Mouse (Mus musculus) frontal cortex, postnatal 36 days (tissue): Measurements from ENCODE around the gene Olfr70.

Experiments
- DNase-seq, 2 experiments: peaks; one replicate each; pipeline ENCODE4 v3.0.0; 2022; ENCODE audit warnings: low spot score in 2 of 2

The Olfr70 gene

DNA sequence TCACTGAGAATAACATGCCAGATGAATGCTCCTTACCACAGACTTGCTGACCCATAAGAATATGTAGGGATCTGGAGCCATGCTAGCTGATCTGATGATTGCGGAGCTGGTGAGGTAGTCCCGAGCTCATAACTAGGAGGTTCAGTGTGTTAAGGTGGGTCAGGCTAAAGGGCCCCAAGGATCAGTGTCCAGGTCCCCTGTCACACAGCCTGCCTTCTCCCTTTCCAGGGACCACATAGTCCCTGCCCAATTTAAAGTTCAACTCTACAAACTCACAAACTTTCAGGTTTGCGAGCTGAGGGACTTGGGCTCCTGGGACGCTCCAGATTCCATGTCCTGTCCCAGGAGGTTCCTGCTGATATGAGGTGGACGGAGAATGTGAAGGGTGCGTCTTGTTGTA is at the start of gene Olfr70:
Gene Olfr70, minus strand, starts transcription at position 101 of the 400 bp plus-strand sequence.
- no peak for DNase-seq

- DNase-seq = peak in 1 of 2 experiments; percentile 45
Measured at GRCm38 (mm10) chr4:43745187-43745586, 44.6 kb upstream of the Olfr70 start.

GRCm38 (mm10) chr4:43743099-43743498 is 42.5 kb upstream of the Olfr70 start:
- DNase-seq = no peak

DNA sequence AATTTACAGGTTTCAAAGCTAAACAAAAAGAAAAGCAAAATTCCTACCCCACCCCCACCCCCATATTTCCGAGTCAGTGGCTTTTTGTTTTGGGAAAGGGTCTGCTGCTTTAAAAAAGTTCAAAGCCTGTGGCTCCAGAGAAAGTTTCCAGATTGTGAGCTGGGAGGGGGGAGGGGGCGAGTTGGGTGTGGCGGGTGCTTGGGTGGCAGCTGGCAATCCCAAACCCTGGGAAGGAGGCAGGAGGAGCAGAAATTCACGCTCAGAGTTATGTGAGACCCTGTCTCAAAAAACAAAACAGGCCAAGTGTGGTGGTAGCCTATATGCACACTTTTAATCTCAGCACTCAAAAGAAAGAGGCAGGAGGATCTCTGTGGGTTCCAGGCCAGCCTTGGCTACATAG is 42.0 kb upstream of the Olfr70 start:
- DNase-seq = no peak

GRCm38 (mm10) chr4:43741526-43741925 is 40.9 kb upstream of the Olfr70 start:
- no peak for DNase-seq

GRCm38 (mm10) chr4:43738989-43739674 is 38.5 kb upstream of the Olfr70 start:
- no peak for DNase-seq

DNA sequence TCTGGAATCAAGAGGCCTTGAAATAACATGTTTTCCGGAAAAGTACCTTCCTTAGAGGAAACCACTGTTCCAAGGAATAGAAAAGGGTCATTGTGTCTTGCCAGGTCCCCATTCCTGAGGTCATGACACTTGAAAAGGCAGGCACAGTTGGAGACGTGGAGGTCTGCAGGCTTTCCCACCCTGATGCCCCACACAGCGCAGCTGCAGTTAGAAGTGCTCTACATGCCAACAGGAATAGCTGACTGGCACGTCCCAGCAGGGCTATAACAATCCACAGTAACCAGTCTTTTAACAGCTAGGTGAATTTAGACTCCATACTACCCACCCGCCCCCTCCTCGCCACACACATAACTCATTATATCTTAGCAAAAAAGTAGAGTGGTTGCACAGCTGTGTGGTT is 36.5 kb upstream of the Olfr70 start:
- no peak for DNase-seq

GRCm38 (mm10) chr4:43733186-43733585 is 32.6 kb upstream of the Olfr70 start:
- no peak for DNase-seq

- no peak for DNase-seq
Measured at GRCm38 (mm10) chr4:43732171-43732570, 31.6 kb upstream of the Olfr70 start.

DNA sequence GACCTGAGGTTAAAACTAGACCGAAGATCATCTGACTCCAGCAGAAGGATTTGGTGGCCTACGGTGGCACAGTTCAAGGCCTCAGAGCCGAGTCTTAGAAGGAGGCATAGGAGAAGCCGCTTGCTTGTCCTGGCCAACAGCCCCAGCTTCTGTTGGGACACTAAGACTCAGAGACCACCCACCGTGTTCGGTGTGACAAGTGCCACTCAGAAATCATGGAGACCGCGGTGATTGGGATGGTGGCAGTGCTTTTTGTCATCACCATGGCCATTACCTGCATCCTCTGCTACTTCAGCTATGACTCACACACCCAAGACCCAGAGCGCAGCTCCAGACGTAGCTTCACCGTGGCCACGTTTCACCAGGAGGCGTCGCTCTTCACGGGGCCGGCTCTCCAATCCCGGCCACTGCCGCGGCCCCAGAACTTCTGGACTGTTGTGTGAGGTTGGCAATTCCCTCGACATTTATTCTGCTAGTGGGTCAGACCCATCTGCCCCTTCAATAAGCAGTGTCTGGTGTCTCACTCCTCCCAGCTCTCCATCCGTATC is 30.2 kb upstream of the Olfr70 start:
- no peak for DNase-seq

DNA sequence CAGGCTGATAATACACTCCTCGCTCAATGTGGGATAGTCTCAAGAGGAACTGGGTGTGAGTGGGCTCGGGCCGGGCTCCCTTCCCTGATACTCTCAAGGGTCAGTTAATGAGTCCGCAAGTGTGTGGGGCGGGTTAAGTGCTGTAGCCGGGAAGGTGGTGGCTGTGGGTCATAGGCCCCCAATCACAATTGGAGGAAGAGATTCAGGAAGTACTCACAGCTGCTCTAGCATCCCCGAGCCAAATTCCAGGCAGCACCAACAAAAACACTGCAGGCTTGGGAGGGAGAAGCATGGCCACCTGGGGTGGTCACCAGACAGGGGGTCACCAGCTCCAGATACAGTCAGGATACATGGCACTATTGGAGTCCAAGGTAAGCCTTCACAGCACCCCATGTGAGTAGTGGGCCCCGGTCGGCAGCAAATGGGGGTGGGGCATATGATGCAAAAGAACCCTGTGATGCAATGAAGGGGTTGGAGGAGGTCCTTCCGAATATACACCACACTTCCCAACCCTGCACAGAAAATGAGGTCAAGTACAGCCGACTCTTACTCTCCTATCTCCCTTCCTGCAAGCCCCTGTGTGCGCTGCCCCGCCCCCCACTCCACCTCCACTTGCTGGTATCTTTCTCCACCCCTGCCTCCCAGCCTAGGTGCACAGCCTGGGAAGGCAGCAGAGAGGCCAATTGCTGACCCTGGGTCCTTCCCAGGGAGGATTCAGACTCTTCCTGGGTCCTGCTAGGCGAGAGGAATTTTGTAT is 29.4 kb upstream of the Olfr70 start, which contains the start of gene Spaar:
Gene Spaar, plus strand, starts transcription at position 241 of the 757 bp plus-strand sequence.
- no peak for DNase-seq

DNA sequence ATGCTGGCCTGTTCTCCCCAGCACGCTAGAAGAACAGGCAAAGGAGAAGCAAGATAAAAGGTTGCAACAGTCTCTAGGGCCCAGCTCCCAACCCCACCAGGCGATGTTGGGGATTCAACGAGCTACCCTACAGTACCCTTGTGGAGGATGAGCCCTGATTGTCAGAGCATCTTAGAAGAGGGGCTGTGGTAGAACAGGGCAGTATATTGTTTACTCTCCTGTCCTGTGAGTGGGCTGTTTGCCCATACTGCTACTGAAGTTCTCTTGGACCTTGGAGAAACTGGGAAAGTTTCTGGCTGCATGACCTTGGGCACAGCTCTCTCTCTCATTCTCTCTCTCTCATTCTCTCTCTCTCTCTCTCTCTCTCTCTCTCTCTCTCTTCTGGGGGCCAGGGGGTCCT is 28.5 kb upstream of the Olfr70 start:
- no peak for DNase-seq

DNA sequence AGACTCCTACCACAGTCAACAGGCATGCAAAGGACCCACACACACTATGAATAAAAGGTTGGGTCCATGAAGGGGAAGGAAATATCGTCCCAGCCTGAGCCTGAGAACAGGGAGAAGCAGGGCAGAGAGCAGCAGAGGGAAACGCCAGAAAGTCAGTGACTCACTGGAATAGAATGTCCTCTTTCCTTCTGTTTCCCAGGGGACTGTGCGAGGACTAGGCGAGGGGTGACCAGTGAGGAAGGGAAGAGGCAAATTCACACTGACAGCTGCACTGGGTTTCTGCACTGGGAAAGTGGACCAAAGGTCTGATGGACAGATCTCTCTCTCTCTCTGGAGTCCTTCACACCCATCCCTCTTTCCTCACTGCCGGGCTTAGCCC is 28.0 kb upstream of the Olfr70 start:
- DNase-seq = no peak

DNA sequence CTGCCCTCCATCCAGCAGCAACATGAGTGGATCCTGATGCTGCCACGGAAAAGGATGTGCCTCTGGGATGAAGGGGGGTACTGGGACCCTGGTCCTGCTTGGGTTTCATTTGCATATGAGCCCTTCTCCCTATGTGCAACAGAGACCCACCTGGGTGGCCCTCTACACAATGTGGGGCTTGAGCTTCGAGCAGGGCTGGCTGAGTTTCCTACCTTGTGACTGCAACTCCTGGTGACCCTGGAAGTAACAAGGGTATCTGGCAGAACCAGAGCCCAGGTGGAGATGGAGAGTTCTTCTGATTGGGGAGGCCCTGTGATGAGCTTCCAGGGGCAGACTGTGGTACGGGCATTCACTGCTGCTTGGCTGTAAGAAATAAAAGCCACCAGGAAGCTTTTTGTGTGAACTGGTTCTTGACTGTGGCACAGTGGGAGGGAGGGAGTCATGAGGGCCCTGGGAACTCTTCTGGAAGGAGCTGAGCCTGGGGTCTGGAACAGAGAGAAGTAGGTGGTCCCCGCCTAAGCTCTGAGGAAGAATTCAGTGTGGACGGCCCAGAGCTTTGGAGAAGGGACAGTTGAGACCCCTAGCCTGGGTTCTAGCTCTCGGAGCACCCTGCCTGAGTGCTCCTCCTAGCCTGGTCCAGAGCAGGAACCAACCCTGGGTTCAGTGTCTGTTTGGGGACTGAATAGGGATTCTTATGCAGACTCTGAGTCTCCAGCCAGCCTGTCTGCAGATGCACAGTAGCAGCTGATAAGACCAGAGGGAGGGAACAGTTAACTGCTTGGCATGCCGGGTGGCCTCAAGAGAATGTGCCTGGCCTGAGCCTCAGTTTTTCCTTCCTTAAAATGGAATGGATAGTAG is 27.3 kb upstream of the Olfr70 start:
- DNase-seq = no peak

DNA sequence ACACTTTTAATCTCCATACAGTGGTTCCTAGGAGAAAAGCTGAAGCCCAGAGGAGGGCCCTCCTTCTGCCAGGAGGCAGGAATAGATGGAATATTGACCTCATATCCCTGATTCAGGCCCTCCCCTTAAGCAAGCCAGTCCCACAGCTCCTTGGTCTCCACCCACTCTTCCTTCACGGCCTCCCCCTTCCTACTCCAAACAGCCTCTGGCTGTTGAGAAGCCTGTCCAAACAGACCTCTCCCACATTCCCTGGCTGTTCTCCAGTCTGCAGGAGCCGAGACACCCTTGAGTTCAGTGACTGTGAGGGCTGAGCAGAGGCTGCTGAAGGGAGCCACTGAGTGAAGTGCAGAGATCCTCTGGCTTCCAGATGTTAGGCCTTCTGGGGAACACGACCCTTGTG is 26.4 kb upstream of the Olfr70 start, which contains the start of gene Hrct1:
Gene Hrct1, plus strand, starts transcription at position 194 of the 400 bp plus-strand sequence.
- peak; percentile 32 to 45 for DNase-seq

GRCm38 (mm10) chr4:43726228-43726993 is 25.8 kb upstream of the Olfr70 start:
- no peak for DNase-seq

DNA sequence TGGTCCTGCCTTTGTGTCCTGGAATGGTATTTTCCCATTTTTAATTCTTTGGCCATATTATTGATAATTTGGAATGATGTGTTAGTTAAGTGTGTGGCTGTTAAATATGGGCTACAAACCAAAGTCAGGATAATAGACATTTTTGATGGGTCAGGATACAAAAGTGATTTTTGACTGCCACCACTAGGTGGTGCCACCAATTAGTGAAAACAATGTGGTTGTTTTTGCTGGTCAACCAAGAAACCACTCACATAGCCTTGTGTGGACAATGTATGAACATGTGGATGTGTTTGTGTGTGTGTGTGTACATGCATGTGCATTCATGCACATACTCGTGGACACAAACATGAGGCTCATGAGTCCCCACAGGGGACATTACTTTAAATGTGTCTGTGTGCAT is 24.2 kb upstream of the Olfr70 start:
- no peak for DNase-seq

DNA sequence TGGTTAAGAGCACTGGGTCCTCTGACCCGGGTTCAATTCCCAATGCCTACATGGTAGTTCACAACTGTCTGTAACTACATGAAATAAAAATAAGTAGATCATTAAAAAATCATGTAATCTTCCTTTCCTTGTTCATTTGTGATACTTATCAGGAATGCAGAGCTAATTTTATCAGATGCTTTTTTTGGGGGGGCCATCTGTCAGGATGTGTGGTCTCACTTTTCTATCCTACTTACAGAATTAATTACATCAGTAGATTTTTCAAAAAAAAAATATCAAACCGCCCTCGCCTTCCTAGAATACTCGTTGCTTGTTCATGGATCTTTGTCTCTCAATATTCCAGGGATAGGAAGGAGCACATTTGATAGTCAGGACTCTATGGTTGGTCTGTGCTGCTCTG is 21.6 kb upstream of the Olfr70 start:
- peak in 1 of 2 experiments; percentile 38 for DNase-seq

DNA sequence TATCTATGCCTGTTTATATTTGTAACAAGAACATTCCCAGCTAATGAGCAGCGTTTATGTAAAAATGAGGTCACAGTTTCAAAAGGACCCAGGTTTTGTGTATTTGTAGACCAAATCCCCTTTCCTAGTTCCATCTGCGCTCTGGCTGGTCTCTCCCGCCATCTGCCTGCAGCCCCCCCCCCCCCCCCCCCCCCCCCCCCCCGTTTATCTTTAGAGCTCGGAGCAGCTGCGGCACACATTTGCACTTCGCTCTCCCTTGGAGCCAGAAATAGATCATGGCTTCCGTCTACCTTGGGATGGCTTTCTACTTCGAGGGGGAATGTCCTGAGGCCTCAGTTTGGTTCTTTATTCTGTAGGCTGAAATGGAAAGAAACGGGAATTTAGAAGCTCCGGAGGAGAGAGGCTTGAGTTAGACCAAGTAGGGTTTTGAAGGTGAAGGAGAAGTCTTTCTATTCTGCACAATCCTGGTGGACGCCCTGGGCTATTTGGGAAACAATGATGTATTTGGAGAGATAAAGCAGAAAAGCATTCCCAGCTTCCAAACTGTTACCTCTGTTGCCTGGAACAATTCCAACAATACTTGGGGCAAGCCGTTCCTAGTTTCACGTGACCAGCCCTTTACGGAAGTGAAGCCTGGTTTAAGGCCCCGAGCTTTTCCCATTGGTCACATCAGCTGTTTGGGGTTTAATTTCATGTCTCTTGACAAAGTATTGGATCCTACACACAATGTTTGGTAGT is 20.1 kb upstream of the Olfr70 start:
- DNase-seq = no peak

DNA sequence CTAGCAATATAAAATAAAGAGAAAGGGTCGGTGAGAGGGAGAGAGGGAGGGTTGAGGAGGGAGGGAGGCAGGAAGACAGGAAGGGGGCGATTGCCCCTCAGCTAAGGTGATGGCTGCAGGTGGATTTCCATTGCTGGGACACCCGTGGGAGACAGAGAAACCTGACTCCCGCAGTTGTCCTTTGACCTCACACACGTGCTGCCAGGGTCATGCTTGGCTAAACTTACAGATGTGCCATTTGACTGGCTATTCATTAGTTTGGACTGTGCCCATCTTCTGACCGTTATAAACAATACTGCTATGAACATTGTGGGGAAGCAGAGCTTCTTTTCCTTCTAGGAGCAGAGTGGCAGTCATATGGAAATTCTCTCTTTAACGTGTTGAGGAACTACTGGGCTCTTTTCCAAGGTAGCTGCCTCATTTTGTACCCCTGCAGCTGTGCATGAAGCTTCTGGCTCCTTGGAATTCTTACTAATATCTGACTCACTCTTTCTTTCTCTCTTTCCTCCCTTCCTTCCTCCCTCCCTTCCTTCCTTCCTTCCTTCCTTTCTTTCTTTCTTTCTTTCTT is 13.1 kb upstream of the Olfr70 start:
- DNase-seq = no peak
